Mouse (Mus musculus) midbrain, embryonic 13.5 days (tissue): Measurements from ENCODE around the gene Tmem51. TPM values are rescaled to one million over a fixed set of nuclear protein-coding genes. Genes with fewer than 3 reads are reported as not detected.
A peak's percentile ranks its signal among the peaks of the same experiment; 100 is the strongest.

Source experiments
- ATAC-seq: fragments of 200-750 bp; cut with Nextera tagmentation; 2 replicates; pipeline ENCODE4 v1.8.0; 2017; ENCODE audit warnings: mild to moderate bottlenecking, moderate TSS enrichment, moderate library complexity
- H3K27ac ChIP-seq: fragments of 300-500 bp; sonication (generic); 2 replicates; pipeline ENCODE4 v1.5.1; 2015; ENCODE audit warnings: inconsistent platforms, mild to moderate bottlenecking, moderate library complexity
- H3K27me3 ChIP-seq: fragments of 300-500 bp; sonication (generic); 2 replicates; pipeline ENCODE4 v1.6.1; 2015; ENCODE audit warnings: mild to moderate bottlenecking, inconsistent platforms
- H3K36me3 ChIP-seq: fragments of 300-500 bp; sonication (generic); 2 replicates; pipeline ENCODE4 v1.6.1; 2015; ENCODE audit warnings: mild to moderate bottlenecking, inconsistent platforms
- H3K4me1 ChIP-seq: fragments of 300-500 bp; sonication (generic); replicated peaks from 2 replicates; pipeline ENCODE4 v1.6.1; 2015; ENCODE audit warnings: inconsistent platforms
- H3K4me2 ChIP-seq: fragments of 300-500 bp; sonication (generic); replicated peaks from 2 replicates; pipeline ENCODE4 v1.6.1; 2015; ENCODE audit warnings: moderate library complexity, mild to moderate bottlenecking, inconsistent platforms
- H3K4me3 ChIP-seq: fragments of 300-500 bp; sonication (generic); replicated peaks from 2 replicates; pipeline ENCODE4 v1.5.1; 2015; ENCODE audit warnings: mild to moderate bottlenecking, inconsistent platforms
- H3K9ac ChIP-seq: fragments of 300-500 bp; sonication (generic); replicated peaks from 2 replicates; pipeline ENCODE4 v1.6.1; 2015; ENCODE audit warnings: mild to moderate bottlenecking, inconsistent platforms
- H3K9me3 ChIP-seq: fragments of 300-500 bp; sonication (generic); 2 replicates; pipeline ENCODE4 v1.6.1; 2016; ENCODE audit warnings: mild to moderate bottlenecking, inconsistent platforms
- WGBS: fragments of 180-500 bp; shearing (Covaris S2); methylation state at CpG from one replicate; pipeline ENCODE4 v1.1.7; 2015; 5-methylcytosine and 5-hydroxymethylcytosine counted together
- polyA plus RNA-seq: library from polyadenylated mRNA; unstranded; fragments of >200 nt; fragmentation: Nextera tagmentation; extraction: Ambion mirVana; gene quantifications from 2 replicates; pipeline ENCODE4 v1.2.1, GENCODE M21; 2015

Gene Tmem51
- polyA plus RNA-seq, 1 experiment from 2014 or later, result 6.4 TPM

DNA sequence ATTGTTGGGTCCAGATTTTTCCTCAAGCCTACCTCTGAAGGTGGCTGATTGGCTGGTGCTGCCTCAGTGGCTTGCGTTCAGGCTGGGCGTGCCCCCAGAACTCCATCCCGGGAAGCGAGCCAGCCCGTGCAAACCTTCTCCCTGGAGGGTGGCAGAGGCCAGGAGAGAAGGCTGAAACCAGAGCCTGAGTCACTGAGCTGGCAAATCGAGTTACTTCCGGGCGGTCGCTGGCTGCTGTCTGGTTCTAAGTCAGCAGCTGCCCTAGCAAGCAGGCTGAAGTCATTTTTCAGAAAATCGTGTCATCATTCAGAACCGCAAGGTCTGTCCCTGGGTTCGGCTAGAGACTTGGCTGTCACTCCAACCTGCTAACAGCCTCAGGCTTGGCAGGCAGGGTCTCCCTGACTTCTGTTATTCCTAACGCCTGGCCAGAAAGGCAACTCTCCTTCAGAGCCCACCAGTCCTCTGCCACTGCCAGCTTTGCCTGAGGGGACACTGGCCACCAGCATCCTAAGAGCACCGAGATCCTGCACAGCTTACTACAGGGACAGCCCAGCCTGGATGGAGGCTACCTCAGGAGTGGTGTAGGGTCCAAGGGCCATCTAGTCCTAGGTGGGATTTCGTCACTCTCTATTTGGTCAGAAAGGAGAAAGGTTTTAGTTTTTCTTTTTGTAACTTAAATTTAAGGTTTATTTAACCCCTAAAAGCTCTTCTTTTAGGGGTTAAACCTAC lies 11.6 kb upstream of the Tmem51 start:
- Histone ChIP-seq H3K4me1 (no peaks in the 10 kb centered on the region), H3K4me2 (no peak overlapping the region), H3K4me3 (no peak overlapping the region), H3K27me3 (no peaks in the 10 kb centered on the region), H3K9ac (0 out of 2 replicates have a peak overlapping the region, but pooled peaks have one; percentile 19), H3K27ac (0 out of 2 replicates have a peak overlapping the region, but pooled peaks have one; percentile 30), H3K36me3 (no peaks in the 10 kb centered on the region), H3K9me3 (no peaks in the 10 kb centered on the region)
- no peak for ATAC-seq
- 69% methylated on average over 15 of the region's 15 CpGs for WGBS

DNA sequence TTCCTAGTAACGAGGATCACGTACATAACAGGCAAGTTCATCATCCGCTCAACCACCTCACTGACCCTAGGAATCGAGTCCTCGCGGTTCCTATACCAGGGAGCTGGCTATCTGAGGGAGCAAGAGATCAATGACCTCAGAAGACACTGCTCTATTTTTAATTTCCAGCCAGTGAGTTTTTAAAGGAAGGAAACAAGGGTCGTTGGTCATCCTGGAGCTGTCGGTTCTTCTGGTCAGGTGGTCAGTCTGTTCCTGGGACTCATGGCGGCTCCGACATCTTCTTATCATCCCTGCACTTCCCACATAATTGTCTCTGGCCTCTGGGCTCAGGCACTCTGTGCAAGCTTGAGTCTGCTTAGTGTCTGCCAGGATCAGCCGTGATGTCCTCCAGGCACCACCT lies 10.3 kb upstream of the Tmem51 start:
- Histone ChIP-seq H3K4me3 (no peak overlapping the region), H3K4me1 (no peaks in the 10 kb centered on the region), H3K27ac (no peak overlapping the region), H3K36me3 (no peaks in the 10 kb centered on the region), H3K9ac (no peak overlapping the region), H3K9me3 (no peaks in the 10 kb centered on the region), H3K4me2 (no peak overlapping the region), H3K27me3 (peaks cover 3% of the 10 kb centered on the region; the same call in 1 of the 2 replicates)
- 92% methylated on average over 11 of the region's 11 CpGs for WGBS
- ATAC-seq, result no peak

DNA sequence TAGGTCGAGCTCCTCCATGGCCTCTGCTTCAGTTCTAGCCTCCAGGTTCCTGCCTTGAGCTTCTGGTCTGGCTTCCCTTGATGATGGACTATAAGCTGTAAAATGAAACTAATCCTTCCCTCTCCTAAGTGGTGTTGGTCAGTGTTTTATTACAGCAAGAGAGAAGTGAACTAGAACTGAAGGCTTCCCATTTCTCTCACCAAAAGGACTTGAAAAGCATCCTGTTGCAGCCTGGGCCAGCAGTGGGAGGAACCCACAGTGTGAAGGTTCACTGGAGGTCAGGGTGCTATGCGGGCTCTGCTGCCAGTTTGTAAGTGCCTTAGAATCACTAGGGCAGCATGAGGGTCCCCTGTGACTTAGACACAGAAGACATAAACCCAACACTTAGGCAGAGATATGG lies 7.0 kb upstream of the Tmem51 start:
- no peak overlapping the region for H3K9ac ChIP-seq
- 70% methylated on average over 2 of the region's 2 CpGs for WGBS
- ATAC-seq, result no peak
- H3K27ac ChIP-seq, result no peak overlapping the region
- no peaks in the 10 kb centered on the region for H3K9me3 ChIP-seq
- 0 out of 2 replicates have a peak, but pooled peaks cover 6% of the 10 kb centered on the region for H3K4me1 ChIP-seq
- H3K4me3 ChIP-seq, result no peak overlapping the region
- no peaks in the 10 kb centered on the region for H3K36me3 ChIP-seq
- no peak overlapping the region for H3K4me2 ChIP-seq
- peaks cover 9% of the 10 kb centered on the region for H3K27me3 ChIP-seq

DNA sequence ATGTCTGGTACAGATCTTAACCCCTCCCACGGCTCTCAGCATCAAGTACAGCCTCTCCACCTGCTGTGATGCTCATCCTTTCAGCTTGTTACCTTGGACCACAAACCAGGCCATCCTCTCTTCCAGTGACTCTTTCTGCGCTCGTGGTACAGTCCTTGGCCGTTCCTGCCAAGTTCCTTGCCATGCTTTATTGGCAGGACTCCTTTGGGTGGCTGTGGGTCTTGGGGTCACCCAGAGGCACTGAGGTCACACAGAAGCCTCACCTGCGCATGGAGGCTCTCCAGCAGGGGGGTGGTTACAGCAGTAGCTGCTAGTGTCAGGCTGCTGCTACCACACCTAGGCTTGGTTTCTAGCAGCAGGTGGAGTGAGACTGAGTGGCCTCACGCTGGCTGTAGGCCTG lies 5.9 kb upstream of the Tmem51 start:
- WGBS, result 79% methylated on average over 6 of the region's 6 CpGs

DNA sequence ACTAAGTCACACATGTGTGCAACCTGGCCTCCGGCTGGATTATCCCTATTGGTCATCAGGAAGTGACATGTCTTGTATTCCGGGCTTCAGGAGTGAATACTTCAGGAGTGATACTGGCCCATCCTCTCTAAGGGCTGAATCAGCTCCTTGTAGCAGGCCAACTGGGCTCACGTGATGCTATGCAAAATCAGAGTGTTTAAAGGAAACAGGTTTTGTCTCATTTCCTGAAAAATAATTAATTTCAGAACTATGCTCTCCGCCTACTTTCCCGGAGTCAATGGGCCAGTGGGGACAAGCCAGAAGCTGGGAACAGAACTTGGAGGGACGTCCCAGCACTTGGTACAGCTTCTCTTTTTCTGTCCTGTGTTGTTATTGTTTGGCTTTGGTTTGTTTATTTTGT lies 4.7 kb upstream of the Tmem51 start:
- Histone ChIP-seq H3K9me3 (no peaks in the 10 kb centered on the region), H3K27me3 (peaks cover 32% of the 10 kb centered on the region), H3K36me3 (no peaks in the 10 kb centered on the region), H3K4me1 (peaks cover 21% of the 10 kb centered on the region), H3K9ac (no peak overlapping the region), H3K4me2 (no peak overlapping the region), H3K4me3 (no peak overlapping the region), H3K27ac (peak overlapping the region; percentile 62; the same call in 1 of the 2 replicates)
- WGBS, result 67% methylated on average over 6 of the region's 6 CpGs
- ATAC-seq, result no peak

More for the DNA sequence above, 5.9 kb upstream of the Tmem51 start:
- H3K27ac ChIP-seq, result no peak overlapping the region
- 0 out of 2 replicates have a peak, but pooled peaks cover 10% of the 10 kb centered on the region for H3K4me1 ChIP-seq
- no peak overlapping the region for H3K9ac ChIP-seq
- H3K9me3 ChIP-seq, result no peaks in the 10 kb centered on the region
- ATAC-seq, result no peak
- H3K27me3 ChIP-seq, result peaks cover 20% of the 10 kb centered on the region
- H3K36me3 ChIP-seq, result no peaks in the 10 kb centered on the region
- no peak overlapping the region for H3K4me2 ChIP-seq
- H3K4me3 ChIP-seq, result no peak overlapping the region

DNA sequence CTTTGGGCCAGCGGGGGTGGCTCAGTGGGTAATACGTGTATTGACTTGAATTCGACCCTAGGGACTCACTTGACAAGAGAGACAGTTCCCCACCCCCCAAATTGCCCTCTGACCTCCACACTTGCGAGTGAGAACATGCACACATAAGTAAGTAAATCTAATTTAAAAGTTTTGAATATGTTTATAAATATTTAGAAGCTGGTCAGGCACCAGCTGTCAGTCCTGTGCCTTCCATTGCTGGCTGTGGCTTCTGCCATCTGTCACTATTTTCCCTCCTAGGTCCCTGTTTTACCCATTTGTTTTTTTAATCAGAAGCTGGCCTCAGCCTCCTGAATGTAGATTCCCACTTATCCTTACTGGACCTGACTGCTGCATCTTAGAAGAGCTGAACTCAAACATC lies 4.3 kb upstream of the Tmem51 start:
- Histone ChIP-seq H3K4me1 (peaks cover 25% of the 10 kb centered on the region), H3K27ac (peak overlapping the region; percentile 62; the same call in 1 of the 2 replicates)

DNA sequence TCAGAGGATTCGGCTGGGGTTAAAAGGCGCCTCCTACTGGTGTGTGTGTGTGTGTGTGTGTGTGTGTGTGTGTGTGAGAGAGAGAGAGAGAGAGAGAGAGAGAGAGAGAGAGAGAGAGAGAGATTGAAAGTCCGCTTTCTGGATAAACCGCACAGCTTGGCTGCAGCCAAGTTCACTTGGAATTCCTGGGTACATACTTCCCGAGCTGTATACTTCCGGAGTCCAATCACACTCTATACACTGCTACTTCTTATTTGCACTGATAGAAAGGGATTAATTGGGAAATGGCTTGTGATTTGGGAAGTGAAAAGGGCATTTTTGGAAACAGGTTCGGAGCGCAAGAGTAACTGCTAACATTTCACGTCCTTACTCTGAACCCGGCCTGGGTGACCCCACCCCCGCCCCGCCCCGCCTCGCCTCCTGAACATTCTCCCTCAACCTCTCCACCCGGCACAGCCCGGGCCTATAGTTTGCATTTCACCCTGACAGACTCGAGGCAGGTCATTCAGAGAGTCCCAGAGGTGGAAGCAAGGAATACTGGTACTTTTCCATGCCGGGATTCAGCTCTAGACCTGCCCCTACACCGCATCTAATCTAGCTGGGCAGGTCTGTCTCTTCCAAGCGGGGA lies 946 bp upstream of the Tmem51 start:
- Histone ChIP-seq H3K9ac (no peak overlapping the region), H3K4me3 (peak overlapping the region; percentile 65), H3K27me3 (peaks cover 50% of the 10 kb centered on the region), H3K27ac (no peak overlapping the region), H3K4me2 (peak overlapping the region; percentile 96), H3K4me1 (peaks cover 36% of the 10 kb centered on the region), H3K36me3 (no peaks in the 10 kb centered on the region), H3K9me3 (no peaks in the 10 kb centered on the region)
- no peak for ATAC-seq
- 4% methylated on average over 19 of the region's 20 CpGs for WGBS

More for the DNA sequence above, 4.3 kb upstream of the Tmem51 start:
- no peak overlapping the region for H3K4me2 ChIP-seq
- H3K36me3 ChIP-seq, result no peaks in the 10 kb centered on the region
- peaks cover 33% of the 10 kb centered on the region for H3K27me3 ChIP-seq
- 26% methylated on average over 4 of the region's 4 CpGs for WGBS
- H3K9me3 ChIP-seq, result no peaks in the 10 kb centered on the region
- ATAC-seq, result no peak
- H3K9ac ChIP-seq, result no peak overlapping the region
- no peak overlapping the region for H3K4me3 ChIP-seq

DNA sequence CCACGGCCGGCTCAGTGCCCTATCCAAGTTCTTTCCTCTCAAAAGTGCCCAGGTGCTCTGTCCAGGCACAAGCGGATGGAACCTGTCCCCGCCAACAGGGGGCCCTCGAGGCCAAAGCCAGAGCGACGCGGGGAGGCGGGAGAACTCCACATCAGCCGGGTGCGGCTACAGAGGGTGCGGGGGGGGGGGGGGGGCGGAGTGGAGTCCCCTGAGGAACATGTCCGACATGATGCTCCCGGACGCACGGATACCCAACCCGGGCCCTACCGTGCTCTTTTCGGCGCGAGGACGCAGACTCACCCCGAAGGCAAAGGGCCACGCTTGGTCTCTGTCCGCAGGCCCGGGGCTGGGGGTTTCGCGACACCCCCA lies 358 bp downstream of the Tmem51 start:
- Histone ChIP-seq H3K27ac (no peak overlapping the region), H3K27me3 (peaks cover 53% of the 10 kb centered on the region)
- under 1% methylated on average over 25 of the region's 29 CpGs for WGBS

DNA sequence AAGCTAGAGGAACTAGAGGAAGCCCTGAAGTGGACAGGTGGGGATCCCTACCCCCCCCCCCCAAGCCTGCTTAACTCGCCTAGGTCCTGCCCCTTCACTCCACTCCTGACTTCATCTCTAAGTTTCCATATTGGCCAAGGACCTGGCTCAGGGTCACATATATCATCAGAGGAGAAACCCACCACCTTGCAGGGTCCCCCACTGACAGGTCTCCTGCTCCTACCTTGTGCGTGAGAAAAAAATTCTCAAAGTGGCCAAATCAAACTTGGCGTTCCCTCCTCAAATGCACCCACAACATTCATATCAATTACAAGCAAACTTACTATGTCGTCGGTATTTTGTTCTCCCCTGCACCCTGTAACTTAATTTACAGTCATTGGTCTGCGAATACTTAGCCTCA lies 911 bp downstream of the Tmem51 start:
- H3K4me2 ChIP-seq, result peak overlapping the region; percentile 96
- peaks cover 29% of the 10 kb centered on the region for H3K4me1 ChIP-seq
- no peak overlapping the region for H3K27ac ChIP-seq
- 55% methylated on average over 6 of the region's 6 CpGs for WGBS
- H3K9me3 ChIP-seq, result no peaks in the 10 kb centered on the region
- H3K9ac ChIP-seq, result no peak overlapping the region
- ATAC-seq, result no peak
- peaks cover 53% of the 10 kb centered on the region for H3K27me3 ChIP-seq
- H3K4me3 ChIP-seq, result peak overlapping the region; percentile 65; the same call in 1 of the 2 replicates
- no peaks in the 10 kb centered on the region for H3K36me3 ChIP-seq

More for the DNA sequence above, 358 bp downstream of the Tmem51 start:
- peak overlapping the region; percentile 70 for H3K9ac ChIP-seq
- H3K36me3 ChIP-seq, result no peaks in the 10 kb centered on the region
- peak; percentile 59 for ATAC-seq
- peaks cover 35% of the 10 kb centered on the region for H3K4me1 ChIP-seq
- no peaks in the 10 kb centered on the region for H3K9me3 ChIP-seq
- peak overlapping the region; percentile 65 for H3K4me3 ChIP-seq
- peak overlapping the region; percentile 96 for H3K4me2 ChIP-seq

DNA sequence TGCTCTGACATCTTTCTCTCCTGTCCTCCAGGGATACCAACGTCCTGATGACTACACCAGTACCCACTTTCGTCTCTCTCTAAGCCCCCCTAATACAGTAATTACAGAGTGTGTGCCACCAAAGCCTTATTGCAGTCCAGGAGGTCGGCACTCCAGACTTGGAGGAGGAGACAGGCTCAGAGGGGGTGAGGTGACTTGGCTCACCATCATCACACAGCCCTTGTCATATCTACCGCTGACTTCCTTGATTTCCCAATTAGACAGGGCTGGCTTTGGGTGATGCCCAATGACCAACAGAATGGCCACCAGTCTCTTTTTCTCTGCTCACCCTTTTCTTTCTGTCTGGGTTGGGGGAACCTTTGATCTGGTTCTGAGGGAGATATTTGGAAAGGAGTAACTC lies 1.4 kb downstream of the Tmem51 start:
- Histone ChIP-seq H3K9me3 (no peaks in the 10 kb centered on the region), H3K27me3 (peaks cover 53% of the 10 kb centered on the region), H3K27ac (no peak overlapping the region), H3K4me1 (peaks cover 29% of the 10 kb centered on the region), H3K4me3 (no peak overlapping the region), H3K4me2 (no peak overlapping the region), H3K36me3 (no peaks in the 10 kb centered on the region), H3K9ac (no peak overlapping the region)
- 85% methylated on average over 4 of the region's 4 CpGs for WGBS
- no peak for ATAC-seq

DNA sequence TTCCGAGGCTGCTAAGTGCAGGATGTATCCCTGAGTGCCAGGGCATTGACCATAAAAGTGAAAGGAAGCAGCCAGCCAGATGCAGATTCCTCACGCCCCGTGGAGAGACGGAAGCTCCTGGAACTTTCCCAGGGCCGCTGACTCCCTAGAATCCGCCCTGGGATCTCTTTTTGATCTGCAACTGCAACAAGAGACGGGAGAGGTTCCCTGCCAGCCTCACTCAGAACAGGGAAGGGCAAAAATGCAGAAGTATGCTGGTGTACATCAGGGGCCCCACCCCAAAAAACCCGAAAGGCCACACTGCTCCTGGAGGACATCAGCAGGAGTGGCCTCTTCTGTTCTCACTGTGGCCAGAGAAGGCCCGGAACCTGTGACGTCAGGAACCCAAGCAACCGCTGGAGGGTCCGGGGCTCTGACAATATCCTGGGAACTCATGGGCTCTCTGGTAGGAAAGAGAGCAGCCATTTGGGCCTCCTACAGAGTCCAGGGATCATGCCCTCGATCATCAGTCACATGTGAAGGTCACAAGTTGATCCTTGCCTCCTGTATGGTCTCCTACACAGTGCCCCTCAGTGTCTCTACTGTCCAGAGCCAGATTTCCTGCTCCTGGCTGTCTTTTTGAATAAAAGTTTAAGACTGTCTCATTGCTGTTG lies 2.3 kb downstream of the Tmem51 start:
- Histone ChIP-seq H3K4me1 (peaks cover 33% of the 10 kb centered on the region), H3K9ac (no peak overlapping the region)
- ATAC-seq, result no peak

More for the DNA sequence above, 2.3 kb downstream of the Tmem51 start:
- no peaks in the 10 kb centered on the region for H3K36me3 ChIP-seq
- 70% methylated on average over 13 of the region's 13 CpGs for WGBS
- peaks cover 53% of the 10 kb centered on the region for H3K27me3 ChIP-seq
- H3K4me3 ChIP-seq, result no peak overlapping the region
- H3K9me3 ChIP-seq, result no peaks in the 10 kb centered on the region
- no peak overlapping the region for H3K4me2 ChIP-seq
- H3K27ac ChIP-seq, result no peak overlapping the region
